Mouse (Mus musculus): Measurements from ENCODE around the gene Tnfrsf11a. TPM values are rescaled to one million over a fixed set of nuclear protein-coding genes. Genes with fewer than 3 reads are reported as not detected.

Tnfrsf11a gene
- polyA plus RNA-seq, 1 experiment: 4.3 TPM

DNA sequence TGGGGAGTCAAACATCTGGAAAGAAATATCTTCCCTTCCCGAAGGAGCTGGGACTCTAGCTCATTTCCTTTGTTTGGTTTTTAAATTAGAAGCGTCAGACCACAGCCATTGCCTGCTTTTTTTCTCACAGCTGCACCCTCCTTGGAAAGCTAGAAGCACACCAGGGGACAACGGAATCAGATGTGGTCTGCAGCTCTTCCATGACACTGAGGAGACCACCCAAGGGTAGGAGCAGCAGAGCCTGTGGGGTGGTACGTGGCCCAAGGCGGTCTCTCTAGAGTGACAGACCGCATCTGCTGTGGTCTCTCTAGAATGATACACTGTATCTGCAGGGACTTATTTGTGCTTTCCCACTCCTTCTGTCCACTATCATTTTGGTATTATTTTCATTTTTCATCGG lies 39.2 kb downstream of the Tnfrsf11a start:
- 56% methylated on average over 7 of the region's 7 CpGs for WGBS
- no peak for DNase-seq
- no peak for TF ChIP-seq CTCF (IDR thresholded peaks at IDR 0.05; ENCODE audit: insufficient read depth, low read length)
- TF ChIP-seq POLR2A (IDR thresholded peaks at IDR 0.05; ENCODE audit: borderline replicate concordance, extremely low read depth, low read depth, low read length): no peak
- H3K4me1 ChIP-seq (ENCODE audit: control insufficient read depth, insufficient read depth, low read length): no peaks in the 10 kb centered on the region
- no peak overlapping the region for H3K4me3 ChIP-seq (replicated peaks; ENCODE audit: extremely low read depth, low read depth, low read length)

DNA sequence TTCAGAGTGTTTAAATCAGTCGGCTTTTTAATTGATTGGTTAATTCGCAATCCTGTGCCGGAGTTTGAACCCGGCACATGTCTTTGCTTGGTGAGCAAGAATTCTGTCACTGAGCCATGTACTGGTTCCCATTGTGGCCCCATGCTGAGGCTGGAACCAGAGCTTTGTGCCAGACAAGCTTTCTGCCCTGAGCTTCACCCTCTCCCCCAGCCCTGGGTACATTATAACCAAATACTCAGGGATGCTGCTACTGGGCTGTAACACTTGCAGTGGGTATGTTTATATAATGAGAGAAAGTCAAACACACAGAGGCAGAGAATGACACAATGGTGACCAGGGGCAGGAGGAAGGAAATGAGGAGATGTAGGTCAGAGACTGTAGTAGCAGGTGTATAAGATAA lies 43.8 kb downstream of the Tnfrsf11a start:
- 93% methylated on average over 4 of the region's 4 CpGs for WGBS
- no peak overlapping the region for H3K4me3 ChIP-seq (replicated peaks; ENCODE audit: extremely low read depth, low read depth, low read length)
- TF ChIP-seq CTCF (IDR thresholded peaks at IDR 0.05; ENCODE audit: insufficient read depth, low read length) (no peak), POLR2A (IDR thresholded peaks at IDR 0.05; ENCODE audit: borderline replicate concordance, extremely low read depth, low read depth, low read length) (no peak)
- H3K4me1 ChIP-seq (ENCODE audit: control insufficient read depth, insufficient read depth, low read length): no peaks in the 10 kb centered on the region
- no peak for DNase-seq

DNA sequence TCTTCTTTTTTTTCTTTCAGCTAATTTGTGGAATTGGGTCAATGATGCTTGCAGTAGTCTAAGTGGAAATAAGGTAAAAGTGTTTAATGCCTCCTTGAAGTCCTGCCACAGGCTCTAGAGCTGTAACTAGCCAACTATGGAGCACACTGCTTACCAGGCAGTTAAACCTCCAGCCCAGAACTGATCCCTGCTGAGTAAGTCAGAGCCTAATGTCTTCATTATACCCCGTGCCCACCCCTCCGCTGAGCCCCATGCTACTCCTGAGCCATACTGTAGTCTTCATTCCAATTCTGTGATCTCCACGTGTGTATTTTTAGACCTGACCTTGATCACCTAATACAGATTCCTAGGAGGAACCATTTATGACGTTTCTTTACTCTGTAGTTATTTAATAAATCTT lies 44.5 kb downstream of the Tnfrsf11a start:
- 62% methylated on average over 4 of the region's 4 CpGs for WGBS
- DNase-seq: no peak
- Histone ChIP-seq H3K4me3 (replicated peaks; ENCODE audit: extremely low read depth, low read depth, low read length) (no peak overlapping the region), H3K4me1 (ENCODE audit: control insufficient read depth, insufficient read depth, low read length) (no peaks in the 10 kb centered on the region)
- TF ChIP-seq CTCF (IDR thresholded peaks at IDR 0.05; ENCODE audit: insufficient read depth, low read length) (no peak), POLR2A (IDR thresholded peaks at IDR 0.05; ENCODE audit: borderline replicate concordance, extremely low read depth, low read depth, low read length) (no peak)

DNA sequence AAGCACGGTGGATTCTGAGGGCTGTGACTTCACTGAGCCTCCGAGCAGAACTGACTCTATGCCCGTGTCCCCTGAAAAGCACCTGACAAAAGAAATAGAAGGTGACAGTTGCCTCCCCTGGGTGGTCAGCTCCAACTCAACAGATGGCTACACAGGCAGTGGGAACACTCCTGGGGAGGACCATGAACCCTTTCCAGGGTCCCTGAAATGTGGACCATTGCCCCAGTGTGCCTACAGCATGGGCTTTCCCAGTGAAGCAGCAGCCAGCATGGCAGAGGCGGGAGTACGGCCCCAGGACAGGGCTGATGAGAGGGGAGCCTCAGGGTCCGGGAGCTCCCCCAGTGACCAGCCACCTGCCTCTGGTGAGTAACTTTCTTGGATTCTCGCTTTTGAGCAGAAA lies 46.9 kb downstream of the Tnfrsf11a start:
- Histone ChIP-seq H3K4me3 (replicated peaks; ENCODE audit: extremely low read depth, low read depth, low read length) (no peak overlapping the region), H3K4me1 (ENCODE audit: control insufficient read depth, insufficient read depth, low read length) (no peaks in the 10 kb centered on the region)
- TF ChIP-seq CTCF (IDR thresholded peaks at IDR 0.05; ENCODE audit: insufficient read depth, low read length) (no peak), POLR2A (IDR thresholded peaks at IDR 0.05; ENCODE audit: borderline replicate concordance, extremely low read depth, low read depth, low read length) (no peak)
- 93% methylated on average over 7 of the region's 7 CpGs for WGBS
- no peak for DNase-seq

DNA sequence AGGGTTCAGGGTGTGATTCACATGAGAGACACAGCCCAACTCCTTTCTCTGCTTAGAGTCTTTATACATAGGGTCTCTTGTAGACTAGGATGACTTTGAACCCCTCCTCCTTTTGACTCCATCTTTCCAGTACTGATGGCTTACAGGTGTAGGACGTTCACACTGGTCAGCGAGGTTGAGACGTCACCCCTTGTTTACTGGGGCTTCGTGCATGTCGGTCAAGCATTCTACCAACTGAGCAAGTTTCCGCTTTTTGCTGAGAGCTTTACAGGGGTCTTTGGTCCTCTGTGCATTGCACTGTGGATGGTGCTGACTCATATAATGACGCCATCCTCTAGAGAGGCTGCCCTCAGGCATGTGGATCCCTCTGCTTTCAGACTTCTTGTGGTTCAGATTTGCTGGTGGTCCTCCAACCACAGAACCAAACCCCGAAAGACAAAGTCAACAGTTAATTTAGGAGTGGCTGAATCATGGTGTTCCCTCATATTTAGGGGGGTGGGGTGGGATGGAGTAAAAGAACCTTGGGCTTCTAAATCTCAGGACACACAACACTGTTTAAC lies 47.3 kb downstream of the Tnfrsf11a start:
- Histone ChIP-seq H3K4me3 (replicated peaks; ENCODE audit: extremely low read depth, low read depth, low read length) (no peak overlapping the region), H3K4me1 (ENCODE audit: control insufficient read depth, insufficient read depth, low read length) (no peaks in the 10 kb centered on the region)
- 89% methylated on average over 8 of the region's 8 CpGs for WGBS
- TF ChIP-seq POLR2A (IDR thresholded peaks at IDR 0.05; ENCODE audit: borderline replicate concordance, extremely low read depth, low read depth, low read length) (no peak), CTCF (IDR thresholded peaks at IDR 0.05; ENCODE audit: insufficient read depth, low read length) (no peak)
- DNase-seq: no peak

DNA sequence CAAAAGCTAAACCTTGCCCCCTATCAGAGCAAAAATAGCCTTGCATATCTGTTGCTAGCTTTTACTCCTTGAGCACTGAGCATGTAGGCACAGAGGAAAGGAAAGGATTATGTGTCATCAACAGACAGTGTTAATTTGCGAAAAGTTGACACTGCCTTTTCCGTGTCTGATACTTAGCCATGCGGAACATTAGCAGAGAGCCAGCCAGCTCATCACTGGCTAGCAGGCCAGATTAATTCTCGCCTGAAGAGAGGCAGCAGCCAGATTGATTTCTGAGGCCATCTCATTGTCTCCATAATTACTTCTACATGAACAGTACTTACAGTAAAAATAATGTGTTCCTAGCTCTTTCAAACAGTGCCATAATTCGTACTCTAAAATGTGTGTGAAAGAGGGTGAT lies 48.7 kb downstream of the Tnfrsf11a start:
- WGBS: 81% methylated on average over 5 of the region's 5 CpGs
- Histone ChIP-seq H3K4me3 (replicated peaks; ENCODE audit: extremely low read depth, low read depth, low read length) (no peak overlapping the region), H3K4me1 (ENCODE audit: control insufficient read depth, insufficient read depth, low read length) (no peaks in the 10 kb centered on the region)
- no peak for TF ChIP-seq CTCF (IDR thresholded peaks at IDR 0.05; ENCODE audit: insufficient read depth, low read length)
- TF ChIP-seq POLR2A (IDR thresholded peaks at IDR 0.05; ENCODE audit: borderline replicate concordance, extremely low read depth, low read depth, low read length): no peak
- DNase-seq: no peak

DNA sequence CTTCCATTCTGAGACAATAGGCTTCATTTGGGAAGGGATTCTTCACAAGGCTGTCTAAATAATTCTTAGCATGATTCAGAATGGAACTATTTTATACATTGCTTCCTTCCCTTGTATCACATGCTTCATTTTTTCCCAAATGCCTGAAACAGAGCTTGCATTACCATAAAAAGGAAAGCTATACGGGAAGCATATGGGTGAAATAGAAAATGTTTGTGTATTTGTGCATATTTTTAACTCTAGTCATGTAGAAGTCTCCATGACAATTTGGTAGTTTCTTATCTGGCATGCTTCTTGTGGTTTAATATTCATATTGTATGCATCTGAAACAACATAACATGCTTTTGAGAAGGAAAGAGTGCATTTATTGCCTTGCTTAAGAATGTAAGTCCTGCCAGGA lies 52.3 kb downstream of the Tnfrsf11a start:
- WGBS: 65% methylated on average over 1 of the region's 1 CpGs
- no peak for TF ChIP-seq POLR2A (IDR thresholded peaks at IDR 0.05; ENCODE audit: borderline replicate concordance, extremely low read depth, low read depth, low read length)
- no peak for TF ChIP-seq CTCF (IDR thresholded peaks at IDR 0.05; ENCODE audit: insufficient read depth, low read length)
- Histone ChIP-seq H3K4me3 (replicated peaks; ENCODE audit: extremely low read depth, low read depth, low read length) (no peak overlapping the region), H3K4me1 (ENCODE audit: control insufficient read depth, insufficient read depth, low read length) (no peaks in the 10 kb centered on the region)
- DNase-seq: no peak

DNA sequence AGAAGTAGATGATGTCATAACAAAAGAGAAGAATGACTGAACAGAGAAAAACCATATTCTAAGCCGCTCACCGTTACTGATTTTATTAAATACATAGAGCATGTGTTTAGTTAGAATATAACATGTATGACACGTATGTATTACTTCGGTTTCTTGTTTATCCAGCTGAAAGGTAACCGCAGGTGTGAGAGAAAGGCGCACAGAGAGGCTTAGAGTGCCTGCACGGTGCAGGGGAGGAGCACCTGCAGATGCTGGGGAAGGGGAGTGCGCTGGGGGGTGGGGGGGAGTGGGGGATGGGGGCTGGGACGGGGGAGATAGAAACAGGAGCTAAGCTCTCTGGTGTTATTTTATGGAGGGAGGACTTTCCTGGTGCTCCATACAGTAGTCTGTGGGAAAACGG lies 62.4 kb downstream of the Tnfrsf11a start:
- 31% methylated on average over 10 of the region's 10 CpGs for WGBS
- Histone ChIP-seq H3K4me1 (ENCODE audit: control insufficient read depth, insufficient read depth, low read length) (no peaks in the 10 kb centered on the region), H3K4me3 (replicated peaks; ENCODE audit: extremely low read depth, low read depth, low read length) (no peak overlapping the region)
- TF ChIP-seq CTCF (IDR thresholded peaks at IDR 0.05; ENCODE audit: insufficient read depth, low read length): no peak
- TF ChIP-seq POLR2A (IDR thresholded peaks at IDR 0.05; ENCODE audit: borderline replicate concordance, extremely low read depth, low read depth, low read length): no peak
- no peak for DNase-seq

DNA sequence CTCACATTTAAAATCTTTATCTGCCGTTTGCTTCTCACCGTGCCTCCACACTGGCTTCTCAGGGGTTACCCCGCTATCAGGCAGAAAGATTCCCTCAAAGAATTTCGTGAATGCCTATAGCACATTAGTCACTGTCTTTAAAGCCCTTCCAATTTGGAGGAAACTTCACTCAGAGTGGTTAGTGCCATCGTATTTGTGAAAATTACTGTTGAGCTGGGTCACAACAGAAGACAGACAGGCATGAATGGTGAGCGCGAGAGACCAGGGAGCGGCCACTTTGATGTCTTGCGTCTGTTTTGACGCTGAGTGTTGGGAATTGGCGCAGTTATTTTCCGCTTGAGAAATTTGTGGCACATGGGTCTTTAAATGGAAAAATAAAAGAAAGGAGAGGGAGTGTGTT lies 62.9 kb downstream of the Tnfrsf11a start:
- Histone ChIP-seq H3K4me1 (ENCODE audit: control insufficient read depth, insufficient read depth, low read length) (no peaks in the 10 kb centered on the region), H3K4me3 (replicated peaks; ENCODE audit: extremely low read depth, low read depth, low read length) (no peak overlapping the region)
- TF ChIP-seq POLR2A (IDR thresholded peaks at IDR 0.05; ENCODE audit: borderline replicate concordance, extremely low read depth, low read depth, low read length): no peak
- 17% methylated on average over 12 of the region's 12 CpGs for WGBS
- DNase-seq: no peak

DNA sequence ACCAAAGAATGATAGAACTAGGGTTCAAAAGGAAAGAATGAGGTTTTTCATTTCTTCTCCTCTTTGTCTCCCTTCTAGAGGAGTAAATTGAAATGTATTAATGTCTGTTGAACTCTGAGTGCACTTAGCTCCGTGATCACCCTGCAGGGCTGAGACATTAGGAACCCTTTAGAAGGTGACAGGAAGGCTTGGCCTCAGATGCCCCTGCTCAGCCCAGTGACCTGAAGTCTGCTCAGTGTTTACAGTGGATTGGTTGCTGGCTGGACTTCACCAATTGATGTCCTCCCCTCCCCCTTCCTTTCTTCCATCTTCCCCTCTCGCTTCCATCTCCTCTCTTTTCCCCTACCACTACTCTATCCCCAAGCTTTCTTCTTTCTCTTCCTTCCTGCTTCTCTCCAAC lies 63.3 kb downstream of the Tnfrsf11a start:
- H3K4me1 ChIP-seq (ENCODE audit: control insufficient read depth, insufficient read depth, low read length): no peaks in the 10 kb centered on the region
- H3K4me3 ChIP-seq (replicated peaks; ENCODE audit: extremely low read depth, low read depth, low read length): no peak overlapping the region
- 25% methylated on average over 2 of the region's 2 CpGs for WGBS
- TF ChIP-seq CTCF (IDR thresholded peaks at IDR 0.05; ENCODE audit: insufficient read depth, low read length): no peak
- TF ChIP-seq POLR2A (IDR thresholded peaks at IDR 0.05; ENCODE audit: borderline replicate concordance, extremely low read depth, low read depth, low read length): no peak
- DNase-seq: no peak
